Mouse (Mus musculus) midbrain, embryonic 16.5 days (tissue): ENCODE data around the gene Sorcs2. TPM values are rescaled to one million over a fixed set of nuclear protein-coding genes. Genes with fewer than 3 reads are reported as not detected.

ENCODE experiments used
- ATAC-seq: fragments of 200-750 bp; cut with Nextera tagmentation; 2 replicates; pipeline ENCODE4 v1.8.0; 2017; ENCODE audit warnings: moderate TSS enrichment
- H3K27ac ChIP-seq: fragments of 300-500 bp; sonication (generic); 2 replicates; pipeline ENCODE4 v1.5.1; 2014; ENCODE audit warnings: mild to moderate bottlenecking, low read length, mixed read lengths
- H3K27me3 ChIP-seq: fragments of 300-500 bp; sonication (generic); 2 replicates; pipeline ENCODE4 v1.6.1; 2014; ENCODE audit warnings: low read depth, low read length, mixed read lengths; ENCODE audit not compliant: control insufficient read depth, insufficient read depth
- H3K36me3 ChIP-seq: fragments of 300-500 bp; sonication (generic); 2 replicates; pipeline ENCODE4 v1.6.1; 2014; ENCODE audit warnings: mild to moderate bottlenecking, low read length, moderate library complexity, mixed read lengths; ENCODE audit not compliant: control insufficient read depth, insufficient read depth
- H3K4me1 ChIP-seq: fragments of 300-500 bp; sonication (generic); 2 replicates; pipeline ENCODE4 v1.6.1; 2014; ENCODE audit warnings: mild to moderate bottlenecking, low read length, mixed read lengths; ENCODE audit not compliant: control insufficient read depth, insufficient read depth
- H3K4me2 ChIP-seq: fragments of 300-500 bp; sonication (generic); 2 replicates; pipeline ENCODE4 v1.6.1; 2014; ENCODE audit warnings: mild to moderate bottlenecking, low read length, mixed read lengths
- H3K4me3 ChIP-seq: fragments of 300-500 bp; sonication (generic); 2 replicates; pipeline ENCODE4 v1.5.1; 2014; ENCODE audit warnings: low read depth, mild to moderate bottlenecking, low read length, moderate library complexity, mixed read lengths
- H3K9ac ChIP-seq: fragments of 300-500 bp; sonication (generic); 2 replicates; pipeline ENCODE4 v1.6.1; 2014; ENCODE audit warnings: low read depth, low read length, mixed read lengths
- H3K9me3 ChIP-seq: fragments of 300-500 bp; sonication (generic); replicated peaks from 2 replicates; pipeline ENCODE4 v1.6.1; 2014; ENCODE audit warnings: mild to moderate bottlenecking, low read length, mixed read lengths; ENCODE audit not compliant: control insufficient read depth, poor library complexity, severe bottlenecking
- WGBS: fragments of 180-500 bp; shearing (Covaris S2); extraction: QIAGEN DNeasy Blood & Tissue Kit; methylation state at CpG from one replicate; pipeline ENCODE4 v1.1.7; 2014; 5-methylcytosine and 5-hydroxymethylcytosine counted together
- polyA plus RNA-seq: library from polyadenylated mRNA; unstranded; fragments of >200 nt; fragmentation: Nextera tagmentation; extraction: Ambion mirVana; gene quantifications from 2 replicates; pipeline ENCODE4 v1.2.1, GENCODE M21; 2015

Gene Sorcs2
- polyA plus RNA-seq, 1 experiment from 2014 or later = 21.3 TPM

DNA sequence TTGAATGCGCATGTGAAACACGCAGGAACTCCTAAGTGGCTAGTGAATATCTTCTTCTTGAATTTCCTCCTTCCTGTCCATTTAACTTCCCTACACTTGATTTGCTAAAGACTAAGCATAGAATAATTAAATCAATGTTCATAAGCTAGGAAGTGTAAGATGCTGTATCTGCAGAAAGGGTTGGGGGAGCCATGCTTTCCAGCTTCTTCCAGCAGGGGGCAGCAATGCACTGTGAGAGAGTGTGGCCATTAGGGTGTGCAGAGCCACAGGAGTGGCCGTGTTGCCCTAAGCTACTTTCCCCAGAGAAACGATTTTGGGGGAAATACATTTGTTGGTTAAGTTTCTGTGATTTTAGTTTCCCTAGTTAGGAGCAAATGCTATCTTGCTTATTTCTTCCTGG, 416.0 kb downstream of the Sorcs2 start:
- Histone ChIP-seq H3K9me3 (no peaks in the 10 kb centered on the region), H3K36me3 (peaks cover 37% of the 10 kb centered on the region), H3K27me3 (no peaks in the 10 kb centered on the region), H3K4me2 (no peak overlapping the region), H3K4me1 (no peaks in the 10 kb centered on the region), H3K4me3 (no peak overlapping the region), H3K27ac (no peak overlapping the region), H3K9ac (no peak overlapping the region)
- 42% methylated on average over 4 of the region's 4 CpGs for WGBS
- 0 out of 2 replicates have a peak, but pooled peaks have one; percentile 73 for ATAC-seq

DNA sequence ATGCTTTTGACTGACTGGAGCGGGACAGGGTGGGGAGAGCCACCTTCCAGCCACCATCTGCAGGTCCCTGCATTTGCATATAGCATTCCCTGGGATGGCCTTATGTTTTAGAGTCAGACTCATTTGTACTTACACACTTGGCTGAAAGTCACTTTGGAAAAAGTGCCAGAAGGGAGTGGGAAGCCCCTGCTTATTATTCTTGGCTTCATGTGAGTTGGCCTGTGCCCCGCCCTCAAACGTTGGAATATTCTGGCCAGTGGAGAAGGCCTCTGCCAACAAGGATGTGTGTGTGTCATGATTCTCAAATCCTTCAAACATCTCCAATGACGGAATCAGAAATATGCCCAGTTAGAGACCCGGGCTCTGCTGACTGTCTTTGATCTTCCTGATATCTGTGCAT, 416.6 kb downstream of the Sorcs2 start:
- no peaks in the 10 kb centered on the region for H3K4me1 ChIP-seq
- no peaks in the 10 kb centered on the region for H3K9me3 ChIP-seq
- H3K27ac ChIP-seq = no peak overlapping the region
- no peak overlapping the region for H3K4me2 ChIP-seq
- peaks cover 39% of the 10 kb centered on the region for H3K36me3 ChIP-seq
- ATAC-seq = no peak
- 87% methylated on average over 5 of the region's 5 CpGs for WGBS
- no peak overlapping the region for H3K4me3 ChIP-seq
- no peaks in the 10 kb centered on the region for H3K27me3 ChIP-seq
- H3K9ac ChIP-seq = no peak overlapping the region

DNA sequence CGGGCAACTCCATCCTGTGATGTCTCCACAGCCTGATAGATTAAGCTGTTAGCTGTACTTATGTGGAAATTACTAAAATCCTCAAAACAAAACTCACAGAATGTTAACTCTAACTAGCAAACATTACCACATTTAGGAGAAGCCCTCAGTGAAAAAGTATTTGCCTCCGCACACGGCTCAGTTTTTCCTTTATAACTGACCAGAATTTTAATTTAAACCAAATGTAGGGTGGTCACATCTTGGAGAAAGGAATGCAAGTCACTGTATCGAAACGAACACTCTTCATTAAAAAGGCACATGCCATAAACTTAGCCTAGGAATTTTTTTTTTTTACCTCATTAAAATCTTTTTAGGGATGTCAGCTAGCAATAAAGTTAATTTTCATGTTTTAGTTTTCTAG, 417.4 kb downstream of the Sorcs2 start:
- no peaks in the 10 kb centered on the region for H3K9me3 ChIP-seq
- ATAC-seq = no peak
- H3K4me1 ChIP-seq = no peaks in the 10 kb centered on the region
- 87% methylated on average over 5 of the region's 5 CpGs for WGBS
- H3K4me3 ChIP-seq = no peak overlapping the region
- H3K27ac ChIP-seq = no peak overlapping the region
- H3K4me2 ChIP-seq = no peak overlapping the region
- peaks cover 42% of the 10 kb centered on the region for H3K36me3 ChIP-seq
- no peaks in the 10 kb centered on the region for H3K27me3 ChIP-seq
- no peak overlapping the region for H3K9ac ChIP-seq

DNA sequence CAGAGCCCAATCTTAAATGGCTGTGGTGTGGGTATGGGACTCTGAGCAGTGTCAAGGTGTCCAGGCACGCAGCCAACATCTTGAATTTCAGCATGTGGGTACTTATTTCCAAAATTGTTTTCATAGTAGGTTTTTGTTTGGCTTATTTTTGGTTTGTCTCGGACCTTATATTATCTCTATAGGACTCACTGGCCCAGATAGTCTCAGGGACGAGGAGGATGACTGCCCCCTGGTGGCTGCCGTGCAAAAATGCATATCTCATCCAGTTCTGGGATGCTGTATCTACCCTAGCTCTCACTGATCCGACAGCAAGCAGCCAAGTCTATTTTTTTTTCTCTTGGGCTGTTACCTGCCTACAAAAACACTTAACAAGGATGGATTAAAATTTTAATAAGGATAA, 422.3 kb downstream of the Sorcs2 start:
- H3K4me1 ChIP-seq = no peaks in the 10 kb centered on the region
- H3K9ac ChIP-seq = no peak overlapping the region
- H3K4me2 ChIP-seq = no peak overlapping the region
- no peaks in the 10 kb centered on the region for H3K9me3 ChIP-seq
- WGBS = 12% methylated on average over 5 of the region's 5 CpGs
- no peaks in the 10 kb centered on the region for H3K27me3 ChIP-seq
- H3K4me3 ChIP-seq = no peak overlapping the region
- peak; percentile 68; the same call in 1 of the 2 replicates for ATAC-seq
- H3K27ac ChIP-seq = no peak overlapping the region
- peaks cover 40% of the 10 kb centered on the region for H3K36me3 ChIP-seq

DNA sequence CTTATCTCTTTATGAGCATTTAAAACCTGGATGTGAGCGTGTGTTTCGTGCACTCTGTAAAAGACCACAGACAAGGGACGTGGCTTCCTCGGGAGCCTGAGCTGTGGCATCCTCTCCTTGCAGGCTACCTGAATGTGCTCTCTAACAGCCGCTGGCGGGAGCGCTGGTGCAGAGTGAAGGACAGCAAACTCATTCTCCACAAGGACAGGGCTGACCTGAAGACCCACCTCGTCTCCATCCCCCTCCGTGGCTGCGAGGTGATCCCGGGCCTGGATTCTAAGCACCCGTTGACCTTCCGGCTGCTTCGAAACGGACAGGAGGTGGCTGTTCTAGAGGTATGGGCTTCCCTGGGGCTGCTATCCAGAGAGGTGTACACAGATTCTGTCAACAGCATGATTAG, 423.7 kb downstream of the Sorcs2 start:
- no peaks in the 10 kb centered on the region for H3K9me3 ChIP-seq
- H3K9ac ChIP-seq = no peak overlapping the region
- no peak overlapping the region for H3K27ac ChIP-seq
- ATAC-seq = no peak
- no peak overlapping the region for H3K4me2 ChIP-seq
- 87% methylated on average over 15 of the region's 15 CpGs for WGBS
- H3K4me3 ChIP-seq = no peak overlapping the region
- H3K27me3 ChIP-seq = no peaks in the 10 kb centered on the region
- no peaks in the 10 kb centered on the region for H3K4me1 ChIP-seq
- peaks cover 38% of the 10 kb centered on the region for H3K36me3 ChIP-seq

DNA sequence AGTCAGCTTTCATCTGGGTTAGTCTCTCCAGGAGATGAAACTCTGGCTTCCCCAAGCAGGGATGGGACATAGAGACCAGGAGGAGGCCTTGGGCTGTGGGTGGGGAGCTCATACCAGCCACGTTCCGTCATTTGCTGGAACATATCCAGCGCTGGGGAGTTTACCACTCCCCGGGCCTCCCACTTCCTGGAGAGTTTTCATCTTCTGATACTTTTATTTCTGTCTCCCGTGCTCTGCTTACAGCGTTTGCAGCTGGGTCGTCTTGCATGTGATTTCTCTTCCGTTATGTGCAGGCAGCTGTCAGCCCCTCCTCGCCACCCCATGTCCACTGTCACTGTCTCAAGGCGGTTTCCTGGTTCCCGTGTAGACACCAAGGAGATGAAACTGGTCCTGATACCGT, 424.1 kb downstream of the Sorcs2 start:
- Histone ChIP-seq H3K4me1 (no peaks in the 10 kb centered on the region), H3K36me3 (peaks cover 37% of the 10 kb centered on the region), H3K9me3 (no peaks in the 10 kb centered on the region), H3K4me2 (no peak overlapping the region), H3K27me3 (no peaks in the 10 kb centered on the region), H3K27ac (no peak overlapping the region), H3K4me3 (no peak overlapping the region), H3K9ac (no peak overlapping the region)
- ATAC-seq = no peak
- WGBS = 84% methylated on average over 12 of the region's 12 CpGs

DNA sequence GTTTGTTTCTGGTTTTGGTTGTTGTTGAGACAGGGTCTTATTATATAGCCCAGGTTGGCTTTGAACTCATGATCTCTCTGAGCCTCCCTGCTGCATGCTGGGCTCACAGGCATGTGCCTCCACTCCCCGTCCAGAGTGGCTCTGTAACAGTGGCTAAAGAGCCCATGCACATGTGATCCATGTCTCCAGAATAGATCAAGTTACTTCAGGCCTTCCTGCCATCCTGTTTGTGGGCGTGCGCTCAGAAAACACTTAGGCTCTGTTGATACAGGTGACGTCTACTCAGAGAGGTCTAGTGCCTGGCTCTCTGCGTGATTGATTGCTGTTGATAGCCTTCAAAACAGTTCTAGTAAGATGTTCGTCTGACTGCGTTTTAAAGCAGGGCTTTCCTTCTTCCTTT, 425.2 kb downstream of the Sorcs2 start:
- Histone ChIP-seq H3K27me3 (no peaks in the 10 kb centered on the region), H3K4me2 (no peak overlapping the region), H3K27ac (no peak overlapping the region), H3K4me3 (no peak overlapping the region), H3K9me3 (no peaks in the 10 kb centered on the region), H3K4me1 (no peaks in the 10 kb centered on the region), H3K9ac (no peak overlapping the region), H3K36me3 (peaks cover 32% of the 10 kb centered on the region)
- WGBS = 87% methylated on average over 7 of the region's 7 CpGs
- no peak for ATAC-seq

DNA sequence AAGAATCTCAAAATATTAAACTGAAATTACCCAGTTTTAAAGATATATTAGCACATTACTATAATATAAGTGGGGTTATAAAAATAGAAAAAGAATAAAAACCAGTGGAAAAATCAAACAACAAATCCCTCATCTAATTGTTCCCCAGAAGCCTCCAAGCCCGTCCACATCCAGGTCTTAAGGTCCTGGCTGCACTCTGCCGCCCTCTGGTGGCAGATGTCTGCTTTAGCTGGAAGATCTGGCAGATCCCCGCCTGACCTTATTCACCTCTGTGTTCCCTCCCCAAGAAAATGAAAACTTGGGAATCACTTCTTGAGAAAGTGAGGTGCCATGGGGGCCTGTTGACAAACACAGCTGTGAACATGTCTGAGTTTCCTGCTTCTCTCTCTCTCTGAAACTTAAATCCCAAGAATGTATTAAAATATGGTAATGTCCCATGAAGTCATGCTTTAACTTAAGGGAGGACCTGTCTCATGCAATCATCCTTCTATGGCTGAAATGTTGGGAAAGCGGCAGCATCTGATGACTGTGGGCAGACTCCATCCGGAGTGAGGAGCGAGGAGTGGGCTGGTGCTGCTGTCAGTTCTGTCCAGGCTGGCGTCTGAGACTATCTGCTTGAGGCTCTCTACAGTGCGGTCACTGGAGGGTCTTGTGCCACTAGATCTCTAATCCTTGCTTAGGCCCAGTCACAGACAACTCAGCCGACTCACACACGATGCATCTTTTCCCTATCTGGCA, 425.9 kb downstream of the Sorcs2 start:
- Histone ChIP-seq H3K4me2 (no peak overlapping the region), H3K4me3 (no peak overlapping the region), H3K36me3 (peaks cover 27% of the 10 kb centered on the region), H3K4me1 (no peaks in the 10 kb centered on the region), H3K27ac (no peak overlapping the region), H3K9ac (no peak overlapping the region), H3K27me3 (no peaks in the 10 kb centered on the region), H3K9me3 (no peaks in the 10 kb centered on the region)
- 62% methylated on average over 10 of the region's 10 CpGs for WGBS
- ATAC-seq = no peak

DNA sequence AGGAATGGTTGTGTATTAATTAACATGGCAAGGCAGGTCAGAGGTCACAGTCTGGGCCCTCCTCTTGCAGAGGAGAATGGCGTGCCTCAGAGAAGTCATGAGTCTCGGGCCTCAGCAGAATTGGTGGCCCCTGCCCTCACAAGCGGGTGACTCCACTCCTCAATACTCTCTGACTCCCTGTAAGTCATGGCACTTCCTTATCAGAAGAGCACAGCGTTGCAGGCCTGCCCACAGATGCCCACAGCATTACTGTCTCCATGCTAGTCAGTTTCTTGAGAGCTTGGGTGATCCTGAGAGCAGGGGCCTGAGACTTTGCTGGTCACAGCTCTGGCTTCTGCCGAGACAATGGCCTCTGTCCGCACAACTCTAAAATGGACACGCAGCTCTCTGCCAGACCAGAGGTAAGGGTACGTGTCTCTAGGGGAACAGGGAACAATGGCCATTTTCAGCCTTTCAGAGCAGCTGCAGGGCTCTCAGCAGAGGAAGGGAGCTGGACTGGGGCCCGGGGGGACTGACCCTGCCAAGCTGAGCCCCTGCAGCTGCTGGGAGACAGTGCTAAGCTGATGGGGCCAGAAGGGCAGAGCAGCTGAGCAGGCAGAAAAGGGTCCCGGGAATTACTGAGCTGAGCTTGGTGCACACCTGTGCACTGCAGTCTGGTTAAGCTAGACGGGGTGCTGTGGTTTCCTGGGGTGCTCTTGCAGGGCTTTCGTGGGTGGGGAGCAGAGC, 427.4 kb downstream of the Sorcs2 start:
- Histone ChIP-seq H3K9me3 (no peaks in the 10 kb centered on the region), H3K4me2 (no peak overlapping the region), H3K4me3 (no peak overlapping the region), H3K36me3 (peaks cover 24% of the 10 kb centered on the region), H3K9ac (no peak overlapping the region), H3K27me3 (no peaks in the 10 kb centered on the region), H3K4me1 (no peaks in the 10 kb centered on the region), H3K27ac (peak overlapping the region; percentile 59)
- WGBS = 45% methylated on average over 12 of the region's 12 CpGs
- ATAC-seq = peak; percentile 37; the same call in 1 of the 2 replicates
